9 mouse cellular contexts compared by ENCODE assay signal in genomic region chr8:10910244-10910872, GRCm38 (mm10).
A peak's percentile ranks its signal among the peaks of the same experiment; 100 is the strongest.
DNase-seq lines count a peak whose midpoint lies in the region; ATAC-seq and TF ChIP-seq lines count a peak whose summit lies in the region.
"Had no signal": no experiment of that assay in that cellular context is flagged by ENCODE, and none has a peak within 500 bp of the region (broad histone marks: within the 10 kb centered on the region; RNA-seq: fewer than 3 reads in every experiment).

No protein-coding gene starts in this region.

- TF ChIP-seq EP300 in heart, adult 2 months (IDR thresholded peaks at IDR 0.05; ENCODE audit: insufficient read depth, low read depth, low read length) = no peak

- peak; percentile 84 for ATAC-seq in common myeloid progenitor, adult 5-6 weeks (replicated peaks; ENCODE audit: low read depth, poor library complexity, severe bottlenecking)
- ATAC-seq in intestine, postnatal 0 days = peak; percentile 46; the same call in 1 of the 2 replicates

- no peak for TF ChIP-seq CTCF in heart, adult 2 months (IDR thresholded peaks at IDR 0.05)
- no peak for TF ChIP-seq CTCF in intestine, postnatal 0 days (IDR thresholded peaks at IDR 0.05; ENCODE audit: low read depth)

- 20% methylated on average over 6 of the region's 6 CpGs for WGBS in heart, adult 2 months
- 18% methylated on average over 6 of the region's 6 CpGs for WGBS in intestine, postnatal 0 days

- no peaks in the 10 kb centered on the region for H3K79me2 ChIP-seq in heart, adult 2 months (replicated peaks; ENCODE audit: control insufficient read depth, insufficient read depth, low read length)

- peaks cover 6% of the 10 kb centered on the region for H3K4me1 ChIP-seq in heart, adult 2 months (ENCODE audit: control insufficient read depth, insufficient read depth, low read length)
- H3K4me1 ChIP-seq in intestine, postnatal 0 days (replicated peaks; ENCODE audit: control insufficient read depth, insufficient read depth, low read length) = 0 out of 2 replicates have a peak, but pooled peaks cover 4% of the 10 kb centered on the region

- H3K27me3 ChIP-seq in heart, adult 2 months (ENCODE audit: control insufficient read depth, insufficient read depth, low read length) = no peaks in the 10 kb centered on the region; the same call in 1 of the 2 replicates
- no peaks in the 10 kb centered on the region for H3K27me3 ChIP-seq in intestine, postnatal 0 days (replicated peaks; ENCODE audit: control insufficient read depth, insufficient read depth, low read length)
- H3K27me3 ChIP-seq: CH12.LX had no signal

- H3K9ac ChIP-seq in heart, adult 2 months (ENCODE audit: low read depth, low read length) = no peak overlapping the region
- H3K9ac ChIP-seq in intestine, postnatal 0 days (ENCODE audit: low read depth, low read length) = no peak overlapping the region

- H3K4me2 ChIP-seq in intestine, postnatal 0 days (replicated peaks; ENCODE audit: low read depth) = no peak overlapping the region

- H3K36me3 ChIP-seq in heart, adult 2 months (ENCODE audit: control insufficient read depth, insufficient read depth, low read length) = no peaks in the 10 kb centered on the region; the same call in 1 of the 2 replicates
- no peaks in the 10 kb centered on the region for H3K36me3 ChIP-seq in intestine, postnatal 0 days (ENCODE audit: control insufficient read depth, insufficient read depth)

- H3K27ac ChIP-seq in heart, adult 2 months = no peak overlapping the region; the same call in 1 of the 2 replicates
- no peak overlapping the region for H3K27ac ChIP-seq in intestine, postnatal 0 days (ENCODE audit: low read depth, low read length)

- intact Hi-C loops in heart, adult 2 months (cut with DNase I) = no loop called here

- DNase-seq in heart, adult 11 months = peak; percentile 98
- no peak for DNase-seq in heart, adult 2 months
- peak; percentile 60 for DNase-seq in lung, postnatal 25 days (ENCODE audit: low spot score)
- no peak for DNase-seq in cerebellum, adult 11-12 months
- DNase-seq in right cerebral cortex, postnatal 14 days = no peak
- DNase-seq in right cerebral cortex, postnatal 4 days = no peak

- TF ChIP-seq POLR2A in heart, adult 2 months (IDR thresholded peaks at IDR 0.05; ENCODE audit: insufficient read depth, low read depth, low read length) = no peak

- H3K4me3 ChIP-seq in heart, adult 2 months = no peak overlapping the region
- H3K4me3 ChIP-seq in intestine, postnatal 0 days (ENCODE audit: low read depth, low read length) = no peak overlapping the region

- no peaks in the 10 kb centered on the region for H3K9me3 ChIP-seq in intestine, postnatal 0 days (ENCODE audit: control insufficient read depth)

Comparison
In these comparisons a context has a peak if more than half of its experiments do, and no peak if none do; other contexts are left out.
1. DNase-seq: peak in heart, adult 11 months (single experiment) and lung, postnatal 25 days (single experiment); none in heart, adult 2 months (0 of 2), cerebellum, adult 11-12 months (single experiment), right cerebral cortex, postnatal 14 days (single experiment) and right cerebral cortex, postnatal 4 days (single experiment).